Mouse (Mus musculus): ENCODE measurements at regions not wholly inside any gene's neighbourhood (a gene's known extent, or its start where the extent isn't known, plus 50 kb on each side); places are given as distances from the start of the nearest gene placed in this dataset.
A peak's percentile ranks its signal among the peaks of the same experiment; 100 is the strongest.

GRCm38 (mm10) chr3:34465040-34465831 lies 185.0 kb upstream of the Sox2 start:
- peak; percentile 15 to 18 for DNase-seq

- no peak for DNase-seq
Measured at GRCm38 (mm10) chr3:34458766-34459165, 191.4 kb upstream of the Sox2 start.

- no peak for DNase-seq
Measured at GRCm38 (mm10) chr3:34457821-34458220, 192.4 kb upstream of the Sox2 start.

- no peak for DNase-seq
Measured at GRCm38 (mm10) chr3:34456488-34457433, 193.4 kb upstream of the Sox2 start.

GRCm38 (mm10) chr3:34454026-34454624 lies 196.1 kb upstream of the Sox2 start:
- DNase-seq, result no peak

GRCm38 (mm10) chr3:34445354-34445753 lies 204.9 kb upstream of the Sox2 start:
- DNase-seq, result peak in 1 of 2 experiments; percentile 11

- DNase-seq, result no peak
Measured at GRCm38 (mm10) chr3:34444802-34445201, 205.4 kb upstream of the Sox2 start.

- peak; percentile 36 to 40 for DNase-seq
Measured at GRCm38 (mm10) chr3:34443731-34444628, 206.2 kb upstream of the Sox2 start.

GRCm38 (mm10) chr3:34443307-34443706 lies 206.9 kb upstream of the Sox2 start:
- no peak for DNase-seq

- DNase-seq, result no peak
Measured at GRCm38 (mm10) chr3:34441792-34442191, 208.4 kb upstream of the Sox2 start.

GRCm38 (mm10) chr3:34441266-34441665 lies 208.9 kb upstream of the Sox2 start:
- no peak for DNase-seq

GRCm38 (mm10) chr3:34434901-34435300 lies 215.3 kb upstream of the Sox2 start:
- no peak for DNase-seq

GRCm38 (mm10) chr3:34427967-34428366 lies 222.2 kb upstream of the Sox2 start:
- no peak for DNase-seq

- no peak for DNase-seq
Measured at GRCm38 (mm10) chr3:34427495-34427894, 222.7 kb upstream of the Sox2 start.

- no peak for DNase-seq
Measured at GRCm38 (mm10) chr3:34426955-34427354, 223.2 kb upstream of the Sox2 start.

- no peak for DNase-seq
Measured at GRCm38 (mm10) chr3:34411915-34412306, 238.3 kb upstream of the Sox2 start.

- no peak for DNase-seq
Measured at GRCm38 (mm10) chr3:34411142-34411914, 238.9 kb upstream of the Sox2 start.

GRCm38 (mm10) chr3:34403586-34403985 lies 246.6 kb upstream of the Sox2 start:
- no peak for DNase-seq

GRCm38 (mm10) chr3:34391275-34391674 lies 258.9 kb upstream of the Sox2 start:
- no peak for DNase-seq

- DNase-seq, result no peak
Measured at GRCm38 (mm10) chr3:34384965-34385505, 265.2 kb upstream of the Sox2 start.

GRCm38 (mm10) chr3:34377913-34378312 lies 272.3 kb upstream of the Sox2 start:
- no peak for DNase-seq

All from cerebellum, adult 18-20 months (tissue).